Mouse (Mus musculus): ENCODE measurements around the gene Limch1. TPM values are rescaled to one million over a fixed set of nuclear protein-coding genes. Genes with fewer than 3 reads are reported as not detected.

The Limch1 gene
- total RNA-seq, 1 experiment = 7.5 TPM

GRCm38 (mm10) chr5:67011985-67012384 lies 266.4 kb downstream of the Limch1 start:
- no peaks in the 10 kb centered on the region for H3K9me3 ChIP-seq (ENCODE audit: control insufficient read depth, insufficient read depth, low read depth, low read length)
- in situ Hi-C loops (cut with MboI; ENCODE audit: low sequenced_read_pairs in 2 of 2, unreplicated experiment in 2 of 2) = no loop called here
- H3K9ac ChIP-seq (ENCODE audit: insufficient read depth, low read depth, low read length, poor library complexity, severe bottlenecking) = no peak overlapping the region
- H3K36me3 ChIP-seq (ENCODE audit: control insufficient read depth, insufficient read depth, low read length, poor library complexity, severe bottlenecking) = no peaks in the 10 kb centered on the region
- 0 out of 4 replicates have a peak, but pooled peaks cover 0 to 2% of the 10 kb centered on the region in 2 experiments for H3K4me1 ChIP-seq (ENCODE audit: control insufficient read depth in 2 of 2, insufficient read depth in 2 of 2, low read length in 2 of 2, poor library complexity in 1 of 2)
- no peak overlapping the region for H3K4me3 ChIP-seq (ENCODE audit: insufficient read depth in 1 of 2, low read depth in 1 of 2, low read length in 2 of 2, poor library complexity in 1 of 2, severe bottlenecking in 1 of 2)
- no peak overlapping the region for H3K27ac ChIP-seq (ENCODE audit: insufficient read depth, low read depth, low read length, poor library complexity, severe bottlenecking)
- no peak for TF ChIP-seq ZC3H11A (IDR thresholded peaks at IDR 0.05; ENCODE audit: borderline replicate concordance, low read depth, low read length)
- TF ChIP-seq MAFK (IDR thresholded peaks at IDR 0.05; ENCODE audit: insufficient read depth, low read depth, low read length) = no peak
- DNase-seq (ENCODE audit: low read depth, low spot score) = no peak

GRCm38 (mm10) chr5:67013926-67014325 lies 268.3 kb downstream of the Limch1 start:
- TF ChIP-seq ZC3H11A (IDR thresholded peaks at IDR 0.05; ENCODE audit: borderline replicate concordance, low read depth, low read length) = no peak
- TF ChIP-seq CHD2 (IDR thresholded peaks at IDR 0.05; ENCODE audit: low read depth, low read length) = no peak
- TF ChIP-seq ZNF384 (IDR thresholded peaks at IDR 0.05; ENCODE audit: low read depth, low read length) = no peak
- no peak for TF ChIP-seq MAFK (IDR thresholded peaks at IDR 0.05; ENCODE audit: insufficient read depth, low read depth, low read length)
- TF ChIP-seq HCFC1 (IDR thresholded peaks at IDR 0.05; ENCODE audit: borderline replicate concordance, insufficient read depth, low read length) = no peak
- no peak overlapping the region for H3K27ac ChIP-seq (ENCODE audit: insufficient read depth, low read depth, low read length, poor library complexity, severe bottlenecking)
- no peak for DNase-seq (ENCODE audit: low read depth, low spot score)
- H3K4me1 ChIP-seq (ENCODE audit: control insufficient read depth in 2 of 2, insufficient read depth in 2 of 2, low read length in 2 of 2, poor library complexity in 1 of 2) = 0 out of 4 replicates have a peak, but pooled peaks cover 0 to 2% of the 10 kb centered on the region in 2 experiments
- H3K36me3 ChIP-seq (ENCODE audit: control insufficient read depth, insufficient read depth, low read length, poor library complexity, severe bottlenecking) = no peaks in the 10 kb centered on the region
- in situ Hi-C loops (cut with MboI; ENCODE audit: low sequenced_read_pairs in 2 of 2, unreplicated experiment in 2 of 2) = no loop called here
- H3K9ac ChIP-seq (ENCODE audit: insufficient read depth, low read depth, low read length, poor library complexity, severe bottlenecking) = no peak overlapping the region
- H3K4me3 ChIP-seq (ENCODE audit: insufficient read depth in 1 of 2, low read depth in 1 of 2, low read length in 2 of 2, poor library complexity in 1 of 2, severe bottlenecking in 1 of 2) = no peak overlapping the region
- no peaks in the 10 kb centered on the region for H3K9me3 ChIP-seq (ENCODE audit: control insufficient read depth, insufficient read depth, low read depth, low read length)

GRCm38 (mm10) chr5:67016450-67016849 lies 270.8 kb downstream of the Limch1 start:
- no peaks in the 10 kb centered on the region for H3K36me3 ChIP-seq (ENCODE audit: control insufficient read depth, insufficient read depth, low read length, poor library complexity, severe bottlenecking)
- no peak overlapping the region for H3K27ac ChIP-seq (ENCODE audit: insufficient read depth, low read depth, low read length, poor library complexity, severe bottlenecking)
- TF ChIP-seq ZNF384 (IDR thresholded peaks at IDR 0.05; ENCODE audit: low read depth, low read length) (no peak), ZC3H11A (IDR thresholded peaks at IDR 0.05; ENCODE audit: borderline replicate concordance, low read depth, low read length) (peak; percentile 98)
- H3K4me3 ChIP-seq (ENCODE audit: insufficient read depth in 1 of 2, low read depth in 1 of 2, low read length in 2 of 2, poor library complexity in 1 of 2, severe bottlenecking in 1 of 2) = 0 out of 4 replicates have a peak overlapping the region, but pooled peaks of 1 of the 2 experiments have one; percentile 4
- in situ Hi-C loops (cut with MboI; ENCODE audit: low sequenced_read_pairs in 2 of 2, unreplicated experiment in 2 of 2) = no loop called here
- DNase-seq (ENCODE audit: low read depth, low spot score) = peak; percentile 58
- H3K9me3 ChIP-seq (ENCODE audit: control insufficient read depth, insufficient read depth, low read depth, low read length) = no peaks in the 10 kb centered on the region
- H3K9ac ChIP-seq (ENCODE audit: insufficient read depth, low read depth, low read length, poor library complexity, severe bottlenecking) = peak overlapping the region; percentile 56; the same call in 1 of the 2 replicates
- 0 out of 4 replicates have a peak, but pooled peaks cover 0 to 2% of the 10 kb centered on the region in 2 experiments for H3K4me1 ChIP-seq (ENCODE audit: control insufficient read depth in 2 of 2, insufficient read depth in 2 of 2, low read length in 2 of 2, poor library complexity in 1 of 2)

- Histone ChIP-seq H3K27ac (ENCODE audit: insufficient read depth, low read depth, low read length, poor library complexity, severe bottlenecking) (no peak overlapping the region), H3K36me3 (ENCODE audit: control insufficient read depth, insufficient read depth, low read length, poor library complexity, severe bottlenecking) (no peaks in the 10 kb centered on the region), H3K9ac (ENCODE audit: insufficient read depth, low read depth, low read length, poor library complexity, severe bottlenecking) (no peak overlapping the region), H3K4me3 (ENCODE audit: insufficient read depth in 1 of 2, low read depth in 1 of 2, low read length in 2 of 2, poor library complexity in 1 of 2, severe bottlenecking in 1 of 2) (no peak overlapping the region), H3K9me3 (ENCODE audit: control insufficient read depth, insufficient read depth, low read depth, low read length) (no peaks in the 10 kb centered on the region), H3K4me1 (ENCODE audit: control insufficient read depth in 2 of 2, insufficient read depth in 2 of 2, low read length in 2 of 2, poor library complexity in 1 of 2) (no peaks in the 10 kb centered on the region)
- TF ChIP-seq HCFC1 (IDR thresholded peaks at IDR 0.05; ENCODE audit: borderline replicate concordance, insufficient read depth, low read length) = no peak
- no peak for TF ChIP-seq ZC3H11A (IDR thresholded peaks at IDR 0.05; ENCODE audit: borderline replicate concordance, low read depth, low read length)
- TF ChIP-seq MAFK (IDR thresholded peaks at IDR 0.05; ENCODE audit: insufficient read depth, low read depth, low read length) = no peak
- TF ChIP-seq CHD2 (IDR thresholded peaks at IDR 0.05; ENCODE audit: low read depth, low read length) = no peak
- no peak for TF ChIP-seq ZNF384 (IDR thresholded peaks at IDR 0.05; ENCODE audit: low read depth, low read length)
- in situ Hi-C loops (cut with MboI; ENCODE audit: low sequenced_read_pairs in 2 of 2, unreplicated experiment in 2 of 2) = no loop called here
- DNase-seq (ENCODE audit: low read depth, low spot score) = no peak
Measured at GRCm38 (mm10) chr5:67024459-67025050, 278.9 kb downstream of the Limch1 start.

GRCm38 (mm10) chr5:67025095-67025494 lies 279.5 kb downstream of the Limch1 start:
- H3K4me3 ChIP-seq (ENCODE audit: insufficient read depth in 1 of 2, low read depth in 1 of 2, low read length in 2 of 2, poor library complexity in 1 of 2, severe bottlenecking in 1 of 2) = no peak overlapping the region
- no peak for TF ChIP-seq ZNF384 (IDR thresholded peaks at IDR 0.05; ENCODE audit: low read depth, low read length)
- TF ChIP-seq ZC3H11A (IDR thresholded peaks at IDR 0.05; ENCODE audit: borderline replicate concordance, low read depth, low read length) = no peak
- TF ChIP-seq HCFC1 (IDR thresholded peaks at IDR 0.05; ENCODE audit: borderline replicate concordance, insufficient read depth, low read length) = no peak
- TF ChIP-seq CHD2 (IDR thresholded peaks at IDR 0.05; ENCODE audit: low read depth, low read length) = no peak
- TF ChIP-seq MAFK (IDR thresholded peaks at IDR 0.05; ENCODE audit: insufficient read depth, low read depth, low read length) = no peak
- no peaks in the 10 kb centered on the region for H3K9me3 ChIP-seq (ENCODE audit: control insufficient read depth, insufficient read depth, low read depth, low read length)
- DNase-seq (ENCODE audit: low read depth, low spot score) = no peak
- H3K4me1 ChIP-seq (ENCODE audit: control insufficient read depth in 2 of 2, insufficient read depth in 2 of 2, low read length in 2 of 2, poor library complexity in 1 of 2) = no peaks in the 10 kb centered on the region
- no peaks in the 10 kb centered on the region for H3K36me3 ChIP-seq (ENCODE audit: control insufficient read depth, insufficient read depth, low read length, poor library complexity, severe bottlenecking)
- H3K9ac ChIP-seq (ENCODE audit: insufficient read depth, low read depth, low read length, poor library complexity, severe bottlenecking) = no peak overlapping the region
- in situ Hi-C loops (cut with MboI; ENCODE audit: low sequenced_read_pairs in 2 of 2, unreplicated experiment in 2 of 2) = no loop called here
- H3K27ac ChIP-seq (ENCODE audit: insufficient read depth, low read depth, low read length, poor library complexity, severe bottlenecking) = no peak overlapping the region
